ENCODE assay signal across 11 mouse cellular contexts in genomic region chr2:158215283-158216117, GRCm38 (mm10). TPM values are rescaled to one million over a fixed set of nuclear protein-coding genes. Genes with fewer than 3 reads are reported as not detected.
A peak's percentile ranks its signal among the peaks of the same experiment; 100 is the strongest.
DNase-seq lines count a peak whose midpoint lies in the region; ATAC-seq and TF ChIP-seq lines count a peak whose summit lies in the region.
"Had no signal": no experiment of that assay in that cellular context is flagged by ENCODE, and none has a peak within 500 bp of the region (broad histone marks: within the 10 kb centered on the region; RNA-seq: fewer than 3 reads in every experiment).

No protein-coding gene starts in this region.

- H3K27ac ChIP-seq in lung, embryonic 14.5 days (ENCODE audit: low read depth) = peak overlapping the region; percentile 43; the same call in 1 of the 2 replicates
- peak overlapping the region; percentile 58; the same call in 1 of the 2 replicates for H3K27ac ChIP-seq in limb, embryonic 14.5 days (replicated peaks; ENCODE audit: low read depth, low read length)
- H3K27ac ChIP-seq: limb, embryonic 12.5 days had no signal

- intact Hi-C loops in heart, postnatal 25 days (cut with DNase I) = no loop called here

- 0 out of 2 replicates have a peak, but pooled peaks have one; percentile 48 for ATAC-seq in lung, embryonic 14.5 days (ENCODE audit: insufficient read depth)
- peak; percentile 14; the same call in 1 of the 2 replicates for ATAC-seq in limb, embryonic 14.5 days (ENCODE audit: low FRiP score, low read depth)

- no peaks in the 10 kb centered on the region for H3K9me3 ChIP-seq in lung, embryonic 14.5 days (ENCODE audit: low read depth, low read length)
- no peaks in the 10 kb centered on the region for H3K9me3 ChIP-seq in limb, embryonic 14.5 days (ENCODE audit: control insufficient read depth, low read length)
- H3K9me3 ChIP-seq: G1E; limb, embryonic 12.5 days had no signal

- DNase-seq in lung, embryonic 14.5 days = peak; percentile 73
- no peak for DNase-seq in lung, adult 2 months
- DNase-seq in cerebellum, adult 9-11 months = peak; percentile 94
- peak; percentile 65 for DNase-seq in heart, postnatal 25 days (ENCODE audit: low spot score)
- no peak for DNase-seq in limb, embryonic 14.5 days (ENCODE audit: low spot score)
- DNase-seq in layer of hippocampus, postnatal 14 days (ENCODE audit: low spot score in 2 of 2) = no peak
- no peak for DNase-seq in urinary bladder, adult 2 months (ENCODE audit: low spot score)
- no peak for DNase-seq in right cerebral cortex, postnatal 25 days
- DNase-seq: embryo, embryonic 11 days had no signal

- no peaks in the 10 kb centered on the region for H3K27me3 ChIP-seq in lung, embryonic 14.5 days (ENCODE audit: insufficient read depth, low read length)
- no peaks in the 10 kb centered on the region for H3K27me3 ChIP-seq in limb, embryonic 14.5 days (ENCODE audit: control insufficient read depth, insufficient read depth, low read length)
- H3K27me3 ChIP-seq: limb, embryonic 12.5 days had no signal

- WGBS in lung, embryonic 14.5 days = 32% methylated on average over 9 of the region's 9 CpGs
- WGBS in lung, adult 2 months = 43% methylated on average over 9 of the region's 9 CpGs
- WGBS in limb, embryonic 14.5 days = 44% methylated on average over 9 of the region's 9 CpGs

- H3K4me3 ChIP-seq in lung, embryonic 14.5 days (ENCODE audit: low read depth, low read length) = no peak overlapping the region
- H3K4me3 ChIP-seq in lung, adult 2 months (replicated peaks; ENCODE audit: extremely low read depth, low read depth, low read length) = no peak overlapping the region
- H3K4me3 ChIP-seq in limb, embryonic 14.5 days (replicated peaks; ENCODE audit: low read length) = no peak overlapping the region
- H3K4me3 ChIP-seq: limb, embryonic 12.5 days had no signal

- no peak overlapping the region for H3K4me2 ChIP-seq in lung, embryonic 14.5 days
- H3K4me2 ChIP-seq in limb, embryonic 14.5 days (replicated peaks; ENCODE audit: low read depth, low read length, severe bottlenecking) = no peak overlapping the region
- H3K4me2 ChIP-seq: limb, embryonic 12.5 days had no signal

- TF ChIP-seq POLR2A in lung, adult 2 months (IDR thresholded peaks at IDR 0.05; ENCODE audit: borderline replicate concordance, extremely low read depth, low read depth, low read length) = no peak
- TF ChIP-seq POLR2A in limb, embryonic 14.5 days (IDR thresholded peaks at IDR 0.05; ENCODE audit: borderline replicate concordance, extremely low read depth, insufficient read depth, insufficient read length) = no peak

- H3K4me1 ChIP-seq in lung, embryonic 14.5 days (ENCODE audit: insufficient read depth) = peaks cover 5% of the 10 kb centered on the region; the same call in 1 of the 2 replicates
- no peaks in the 10 kb centered on the region for H3K4me1 ChIP-seq in lung, adult 2 months (ENCODE audit: control insufficient read depth, insufficient read depth, low read length)
- peaks cover 7% of the 10 kb centered on the region; the same call in 1 of the 2 replicates for H3K4me1 ChIP-seq in limb, embryonic 14.5 days (ENCODE audit: control insufficient read depth, insufficient read depth, low read length)

- no peak for TF ChIP-seq CTCF in lung, embryonic 14.5 days (IDR thresholded peaks at IDR 0.05; ENCODE audit: low read depth)
- no peak for TF ChIP-seq CTCF in lung, adult 2 months (IDR thresholded peaks at IDR 0.05; ENCODE audit: insufficient read depth, low read length)

- H3K9ac ChIP-seq in lung, embryonic 14.5 days = no peak overlapping the region
- H3K9ac ChIP-seq in limb, embryonic 14.5 days (ENCODE audit: low read depth, low read length, severe bottlenecking) = no peak overlapping the region
- H3K9ac ChIP-seq: limb, embryonic 12.5 days had no signal

- H3K36me3 ChIP-seq in lung, embryonic 14.5 days (ENCODE audit: insufficient read depth) = 0 out of 2 replicates have a peak, but pooled peaks cover 10% of the 10 kb centered on the region
- peaks cover 77% of the 10 kb centered on the region for H3K36me3 ChIP-seq in limb, embryonic 14.5 days (ENCODE audit: control insufficient read depth, insufficient read depth, low read length)
- H3K36me3 ChIP-seq: G1E had no signal

RNA-seq across cellular contexts. Expression of gene D630003M21Rik, which starts 13.5 kb away (rescaled TPM):
- 6.4 and 9.1 TPM in 2 replicates for polyA plus RNA-seq in lung, embryonic 14.5 days (2014; fragmentation: Nextera tagmentation; extraction: Ambion mirVana)
- polyA plus RNA-seq in lung, adult 2 months (2012; rRNA removed) = 1.9 and 2.0 TPM in 2 replicates
- 1 to 10 TPM; 6.3 to 8.0 TPM for total RNA-seq in heart, postnatal 25 days (2021)
- 19.2 and 28.5 TPM in 2 replicates for polyA plus RNA-seq in limb, embryonic 14.5 days (2012; rRNA removed)
- polyA plus RNA-seq in limb, embryonic 14.5 days (2014; fragmentation: Nextera tagmentation; extraction: Ambion mirVana) = 12.7 and 15.5 TPM in 2 replicates
- total RNA-seq in layer of hippocampus, postnatal 14 days (2021) = 1 to 10 TPM; 4.7 to 4.9 TPM
- 1.9 and 2.5 TPM in 2 replicates for polyA plus RNA-seq in urinary bladder, adult 2 months (2012; rRNA removed)
- polyA plus RNA-seq: G1E had no signal

RNA-seq across cellular contexts. Expression of gene Bpi, which starts 42.4 kb away (rescaled TPM):
- not detected in 2 replicates for polyA plus RNA-seq in lung, embryonic 14.5 days (2014; fragmentation: Nextera tagmentation; extraction: Ambion mirVana)
- polyA plus RNA-seq in lung, adult 2 months (2012; rRNA removed) = not detected in 2 replicates
- total RNA-seq in heart, postnatal 25 days (2021) = not detected
- 0.03 TPM in 2 replicates for polyA plus RNA-seq in limb, embryonic 14.5 days (2012; rRNA removed)
- polyA plus RNA-seq in limb, embryonic 14.5 days (2014; fragmentation: Nextera tagmentation; extraction: Ambion mirVana) = not detected in 2 replicates
- not detected for total RNA-seq in layer of hippocampus, postnatal 14 days (2021)
- not detected in 2 replicates for polyA plus RNA-seq in urinary bladder, adult 2 months (2012; rRNA removed)
- total RNA-seq: G1E had no signal
- polyA plus RNA-seq: G1E; limb, embryonic 12.5 days had no signal

Comparison
In these comparisons a context has a peak if more than half of its experiments do, and no peak if none do; other contexts are left out.
1. DNase-seq: peak in lung, embryonic 14.5 days (single experiment), cerebellum, adult 9-11 months (single experiment) and heart, postnatal 25 days (single experiment); none in lung, adult 2 months (single experiment), limb, embryonic 14.5 days (single experiment), layer of hippocampus, postnatal 14 days (0 of 2), urinary bladder, adult 2 months (single experiment) and right cerebral cortex, postnatal 25 days (single experiment).